Mouse (Mus musculus) layer of hippocampus, adult 2 months (tissue): ENCODE measurements around the gene Hist1h2af. TPM values are rescaled to one million over a fixed set of nuclear protein-coding genes. Genes with fewer than 3 reads are reported as not detected.
"Not testable (repeated sequence)": the region's sequence is repeated elsewhere in the genome, so short reads cannot be mapped to it uniquely, and the experiment has no call there.

ENCODE experiments used
- DNase-seq, 2 experiments: peaks; one replicate each; pipeline ENCODE4 v3.0.0; 2022; ENCODE audit warnings: low spot score in 2 of 2
- H3K27ac ChIP-seq: fragments of 200-600 bp; 2 replicates; pipeline ENCODE4 v1.8.1; 2022
- H3K4me3 ChIP-seq: fragments of 200-600 bp; 2 replicates; pipeline ENCODE4 v1.8.1; 2022; ENCODE audit warnings: mild to moderate bottlenecking
- CTCF ChIP-seq: fragments of 200-600 bp; conservative IDR thresholded peaks from 2 replicates; pipeline ENCODE4 v1.8.1; 2022; ENCODE audit warnings: antibody characterized with exemption, mild to moderate bottlenecking, moderate library complexity
- total RNA-seq, 2 experiments: library from RNA; stranded (reverse); gene quantifications; 2 replicates each; pipeline ENCODE4 v1.2.3; 2021

Hist1h2af gene
- total RNA-seq, 2 experiments from 2014 or later = 6.9 to 12.2 TPM

DNA sequence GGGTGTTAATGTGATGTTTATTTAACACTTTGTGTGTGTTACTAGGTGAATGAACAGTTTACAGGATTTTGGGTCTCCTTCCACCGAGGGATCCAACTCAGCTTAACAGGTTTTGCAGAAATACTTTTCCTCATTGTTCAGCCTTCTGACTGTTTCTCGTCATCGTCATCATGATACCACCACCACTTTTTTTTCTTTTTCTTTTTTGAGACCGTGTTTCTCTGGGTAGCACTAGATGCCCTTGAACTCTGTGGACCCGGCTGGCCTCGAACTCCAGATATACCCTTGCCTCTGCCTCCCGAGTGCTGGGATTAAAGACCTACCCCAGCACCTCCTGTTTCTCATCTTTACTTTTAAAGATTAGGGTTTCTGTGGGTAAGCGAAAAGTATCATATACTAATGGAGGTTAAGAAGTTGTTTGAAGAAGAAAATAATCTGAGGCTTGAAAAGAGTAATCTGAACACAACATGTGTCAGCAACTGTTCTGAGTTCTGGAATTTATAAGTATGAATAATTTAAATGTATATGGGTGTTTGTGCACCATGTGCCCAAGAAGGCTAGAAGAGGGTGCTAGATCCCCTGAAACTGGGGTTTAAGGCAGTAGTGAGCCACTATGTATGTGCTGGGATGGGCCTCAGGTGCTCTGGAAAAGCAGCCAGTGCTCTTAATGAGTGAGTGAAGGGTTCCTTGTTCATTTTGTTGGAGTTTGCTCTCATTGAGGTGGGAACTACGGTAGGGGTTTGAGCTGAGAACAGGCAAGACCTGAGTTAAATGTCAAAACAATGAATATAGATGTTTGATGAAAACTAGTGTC is 1.2 kb upstream of the Hist1h2af start:
- peak overlapping the region; percentile 97 for H3K27ac ChIP-seq
- peak overlapping the region; percentile 68 for H3K4me3 ChIP-seq
- DNase-seq = no peak
- TF ChIP-seq CTCF = no peak

DNA sequence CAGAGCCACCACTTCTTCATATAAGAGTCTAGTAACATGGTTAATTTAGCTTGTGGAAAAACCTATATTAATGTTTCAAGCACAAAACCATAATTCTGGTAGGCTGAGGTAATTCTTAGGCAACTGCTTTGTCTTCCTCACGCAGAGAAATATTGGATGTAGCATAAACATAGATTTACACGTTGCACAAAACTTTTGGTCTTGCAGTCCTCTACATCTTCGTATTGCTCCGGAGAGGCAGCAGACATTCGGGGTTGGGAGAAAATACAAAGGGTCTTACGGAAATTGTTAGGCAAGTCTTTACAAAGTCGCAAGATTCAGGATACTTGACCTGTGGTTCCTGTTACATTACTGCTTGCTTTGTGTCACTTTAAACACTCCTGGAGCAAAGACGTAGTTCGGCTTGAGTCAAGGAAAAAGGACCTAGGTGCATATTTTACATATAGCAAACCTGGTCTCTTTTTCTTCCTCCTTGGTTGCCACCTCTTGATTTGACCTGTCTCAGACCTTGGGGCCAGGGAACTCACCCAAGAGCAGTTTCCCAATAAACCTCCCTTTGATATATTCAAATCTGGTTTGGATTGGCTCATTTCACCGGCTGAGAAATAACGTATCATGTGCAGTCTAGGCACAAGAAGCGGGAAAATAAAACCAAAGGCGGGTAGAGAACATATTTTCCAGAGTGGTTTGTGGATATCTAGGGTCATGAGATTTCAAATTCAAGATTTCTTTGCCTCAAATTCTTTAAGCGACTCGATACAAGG is 844 bp downstream of the Hist1h2af start:
- H3K27ac ChIP-seq = peak overlapping the region; percentile 40; the same call in 1 of the 2 replicates
- TF ChIP-seq CTCF = no peak
- peak overlapping the region; percentile 62 for H3K4me3 ChIP-seq
- no peak for DNase-seq

DNA sequence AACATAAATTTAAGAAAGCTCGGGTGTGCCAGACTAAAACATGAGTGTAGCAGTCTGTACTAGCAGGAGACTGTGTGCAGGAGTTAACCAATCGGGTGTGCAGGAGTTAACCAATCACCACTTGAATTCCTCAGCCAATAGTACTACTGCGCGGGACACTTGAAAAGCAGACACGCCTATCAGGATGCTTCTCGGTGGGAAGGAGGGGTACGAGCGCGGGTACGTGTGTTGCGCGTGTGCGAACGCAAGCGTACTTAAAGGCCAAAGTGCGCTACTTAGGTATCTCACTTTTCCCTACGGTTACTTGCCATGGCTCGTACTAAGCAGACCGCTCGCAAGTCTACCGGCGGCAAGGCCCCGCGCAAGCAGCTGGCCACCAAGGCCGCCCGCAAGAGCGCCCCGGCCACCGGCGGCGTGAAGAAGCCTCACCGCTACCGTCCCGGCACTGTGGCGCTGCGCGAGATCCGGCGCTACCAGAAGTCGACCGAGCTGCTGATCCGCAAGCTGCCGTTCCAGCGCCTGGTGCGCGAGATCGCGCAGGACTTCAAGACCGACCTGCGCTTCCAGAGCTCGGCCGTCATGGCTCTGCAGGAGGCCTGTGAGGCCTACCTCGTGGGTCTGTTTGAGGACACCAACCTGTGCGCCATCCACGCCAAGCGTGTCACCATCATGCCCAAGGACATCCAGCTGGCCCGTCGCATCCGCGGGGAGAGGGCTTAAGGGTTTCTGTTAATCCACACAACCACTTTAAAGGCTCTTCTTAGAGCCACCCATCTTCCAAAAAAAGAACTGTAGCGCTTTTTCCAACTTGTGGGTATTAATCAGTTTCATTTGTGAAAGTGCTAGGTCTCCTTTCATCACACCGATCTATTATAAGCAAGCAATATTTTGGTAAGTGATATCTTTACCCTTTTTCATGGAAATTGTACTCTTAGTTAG is 1.7 kb downstream of the Hist1h2af start, which contains the start of gene Hist1h3g:
Gene Hist1h3g, plus strand, starts transcription at position 286 of the 939 bp plus-strand sequence.
- H3K27ac ChIP-seq = peak within 1 kb of the TSS; percentile 40; the same call in 1 of the 2 replicates
- DNase-seq = peak; percentile 86 to 93
- H3K4me3 ChIP-seq = peak within 1 kb of the TSS; percentile 62
- peak; percentile 36; the same call in 1 of the 2 replicates for TF ChIP-seq CTCF

DNA sequence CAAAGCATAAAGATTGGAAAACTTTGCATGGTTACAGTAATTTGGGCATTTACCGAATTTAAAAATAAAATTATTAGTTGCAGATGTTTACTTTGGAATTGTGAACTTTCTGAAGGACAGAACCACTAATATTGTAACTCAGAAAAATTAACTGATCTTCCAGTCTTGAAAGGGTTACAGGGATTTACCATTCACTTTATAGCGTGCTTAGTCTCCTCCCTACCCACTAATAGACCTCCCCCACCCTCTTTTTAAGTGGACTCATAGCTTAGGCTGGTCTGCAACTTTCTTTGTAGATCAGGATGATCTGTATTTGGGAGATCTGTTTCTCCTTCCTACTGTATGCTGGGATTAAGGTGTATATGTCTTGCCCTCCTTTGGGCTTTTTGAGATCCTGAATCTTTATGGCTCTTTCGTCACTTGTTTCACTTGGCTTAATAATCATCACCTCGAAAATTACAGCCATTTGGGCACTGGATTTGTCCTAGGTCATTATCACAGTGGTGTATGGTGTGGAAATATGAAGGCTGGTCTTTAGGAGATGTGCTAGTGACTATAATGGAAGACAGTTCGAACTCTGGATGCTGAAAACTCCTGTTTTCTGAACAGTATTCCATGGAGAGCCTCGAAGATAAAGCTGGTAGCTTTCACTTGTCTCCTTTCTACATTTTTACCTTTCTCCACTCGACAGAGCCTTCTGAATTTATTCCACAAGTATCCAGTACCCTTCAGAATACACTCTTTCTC is 2.5 kb downstream of the Hist1h2af start:
- Histone ChIP-seq H3K27ac (no peak overlapping the region), H3K4me3 (no peak overlapping the region; the same call in 1 of the 2 replicates)
- no peak for DNase-seq
- TF ChIP-seq CTCF = no peak

DNA sequence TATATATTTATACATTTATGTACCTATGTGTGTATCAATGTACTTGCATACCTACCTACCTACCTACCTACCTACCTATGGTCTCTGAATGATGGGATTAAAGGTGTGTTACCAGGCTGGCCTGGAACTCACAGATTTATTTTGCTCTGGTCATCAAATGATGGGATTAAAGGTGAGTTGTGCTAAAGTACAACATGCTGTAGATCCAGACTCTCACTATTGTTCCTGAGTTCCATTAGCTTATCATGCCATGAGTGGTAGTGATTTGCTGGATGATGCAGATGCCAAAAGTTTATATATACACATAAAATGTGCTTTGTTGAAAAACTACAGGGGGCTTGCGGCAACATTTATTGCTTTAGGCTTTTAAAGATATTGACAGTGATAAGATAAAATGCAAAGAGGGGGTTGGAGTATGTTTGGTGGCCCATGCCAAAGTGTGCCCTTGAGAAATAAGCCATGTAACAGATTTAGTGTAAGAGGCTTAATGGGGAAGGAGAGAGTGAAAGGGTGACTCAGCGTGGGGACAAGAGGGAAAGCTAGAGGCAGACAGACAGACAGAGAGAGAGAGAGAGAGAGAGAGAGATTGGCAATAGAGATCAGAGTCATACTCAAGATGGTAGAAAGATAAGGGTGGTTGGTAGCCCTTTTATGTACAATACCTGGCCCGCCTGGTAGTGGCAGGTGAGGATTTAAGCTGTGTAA is 3.5 kb downstream of the Hist1h2af start:
- no peak for DNase-seq
- H3K4me3 ChIP-seq = no peak overlapping the region
- no peak for TF ChIP-seq CTCF
- no peak overlapping the region for H3K27ac ChIP-seq

DNA sequence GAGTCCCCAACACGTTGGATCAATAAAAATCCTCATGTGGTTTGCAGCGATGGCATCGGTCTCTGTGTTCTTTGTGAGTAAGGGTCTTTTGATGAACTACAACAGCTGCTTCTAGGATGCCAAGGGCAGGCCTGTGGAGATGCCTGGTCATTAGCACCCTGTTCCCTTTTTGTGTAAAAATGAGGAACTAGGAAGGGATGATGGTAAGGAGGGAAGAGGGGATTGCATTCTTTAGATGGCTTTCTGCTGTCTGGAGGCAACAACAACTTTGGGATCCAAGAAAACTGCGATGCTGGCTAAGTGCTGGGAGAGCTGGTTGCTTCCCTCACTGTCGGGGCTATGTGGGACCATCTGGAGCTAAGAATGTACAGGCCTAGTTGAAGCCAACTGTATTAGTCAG is 4.5 kb downstream of the Hist1h2af start:
- Histone ChIP-seq H3K27ac (no peak overlapping the region), H3K4me3 (no peak overlapping the region)
- no peak for DNase-seq
- no peak for TF ChIP-seq CTCF

DNA sequence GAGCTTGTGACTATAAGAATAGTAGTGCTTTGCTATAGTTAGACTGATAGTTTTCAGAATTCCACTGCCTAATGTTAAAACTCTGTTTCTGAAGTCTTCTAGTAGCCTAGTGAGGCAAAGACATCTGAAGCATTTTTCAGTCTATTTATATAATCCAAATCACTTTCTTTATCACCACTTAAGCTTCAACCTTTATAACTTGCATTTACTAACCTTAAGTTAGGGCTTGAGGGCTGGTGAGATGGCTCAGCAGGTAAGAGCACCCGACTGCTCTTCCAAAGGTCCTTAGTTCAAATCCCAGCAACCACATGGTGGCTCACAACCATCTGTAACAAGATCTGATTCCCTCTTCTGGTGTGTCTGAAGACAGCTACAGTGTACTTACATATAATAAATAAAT is 6.1 kb downstream of the Hist1h2af start:
- DNase-seq, H3K4me3 ChIP-seq, H3K27ac ChIP-seq: not testable (repeated sequence)

DNA sequence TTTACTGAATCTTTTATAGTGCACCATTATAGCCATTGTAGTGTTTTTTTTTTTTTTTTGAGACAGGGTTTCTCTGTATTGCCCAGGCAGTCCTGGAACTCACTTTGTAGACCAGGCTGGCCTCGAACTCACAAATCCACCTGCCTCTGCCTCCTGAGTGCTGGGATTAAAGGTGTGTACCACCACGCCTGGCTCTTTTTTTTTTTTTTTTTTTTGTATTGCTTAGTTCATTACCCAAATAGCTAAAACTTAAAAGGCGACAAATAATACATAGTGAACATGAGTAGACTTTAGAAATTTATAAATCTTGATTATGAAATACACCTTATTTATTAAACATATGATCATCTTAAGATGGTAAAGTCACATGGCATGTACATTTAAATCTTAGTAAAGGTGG is 7.8 kb downstream of the Hist1h2af start:
- no peak for DNase-seq
- no peak for TF ChIP-seq CTCF
- Histone ChIP-seq H3K4me3 (no peak overlapping the region), H3K27ac (no peak overlapping the region)

DNA sequence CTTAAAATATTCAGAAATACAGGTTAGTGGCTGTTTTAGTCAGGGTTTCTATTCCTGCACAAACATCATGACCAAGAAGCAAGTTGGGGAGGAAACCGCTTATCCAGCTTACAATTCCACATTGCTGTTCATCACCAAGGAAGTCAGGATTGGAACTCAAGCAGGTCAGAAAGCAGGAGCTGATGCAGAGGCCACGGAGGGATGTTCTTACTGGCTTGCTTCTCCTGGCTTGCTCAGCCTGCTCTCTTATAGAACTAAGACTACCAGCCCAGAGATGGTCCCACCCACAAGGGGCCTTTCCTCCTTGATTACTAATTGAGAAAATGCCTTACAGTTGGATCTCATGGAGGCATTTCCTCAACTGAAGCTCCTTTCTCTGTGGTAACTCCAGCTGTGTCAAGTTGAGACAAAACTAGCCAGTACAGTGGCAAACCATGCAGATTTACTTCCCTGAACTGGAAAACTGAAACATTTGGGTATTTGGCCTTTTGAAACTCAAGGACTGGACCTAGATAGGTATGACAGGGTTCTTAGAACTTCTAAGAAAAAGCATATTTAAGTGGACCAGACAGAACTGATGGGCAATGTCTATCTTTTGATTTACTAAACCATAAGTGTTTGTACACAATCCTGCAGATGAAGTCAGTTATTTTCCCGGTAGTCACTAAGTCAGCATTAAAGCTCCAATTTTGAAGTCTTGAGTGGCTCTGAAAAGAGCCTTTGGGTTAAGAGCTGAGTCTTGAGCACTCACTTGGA is 8.7 kb downstream of the Hist1h2af start:
- not testable (repeated sequence) for H3K27ac ChIP-seq, DNase-seq
- peak overlapping the region; percentile 70 for H3K4me3 ChIP-seq

DNA sequence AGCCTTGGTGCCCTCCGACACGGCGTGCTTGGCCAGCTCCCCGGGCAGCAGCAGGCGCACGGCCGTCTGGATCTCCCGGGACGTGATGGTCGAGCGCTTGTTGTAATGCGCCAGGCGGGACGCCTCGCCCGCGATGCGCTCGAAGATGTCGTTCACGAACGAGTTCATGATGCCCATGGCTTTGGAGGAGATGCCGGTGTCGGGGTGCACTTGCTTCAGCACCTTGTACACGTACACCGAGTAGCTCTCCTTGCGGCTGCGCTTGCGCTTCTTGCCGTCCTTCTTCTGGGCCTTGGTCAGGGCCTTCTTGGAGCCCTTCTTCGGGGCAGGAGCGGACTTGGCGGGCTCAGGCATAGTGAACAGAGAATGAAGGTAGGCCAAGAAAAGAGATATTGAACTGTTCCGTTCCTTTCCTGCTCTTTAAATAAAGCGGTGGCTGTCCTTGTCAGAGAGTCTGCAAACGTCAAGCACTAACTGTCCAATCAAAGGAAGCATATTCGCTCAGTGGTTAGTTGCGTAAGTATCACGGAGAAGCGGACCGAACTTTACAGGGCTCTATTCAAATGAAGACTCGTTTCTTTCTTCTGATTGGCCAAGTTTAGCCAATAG is 9.4 kb downstream of the Hist1h2af start, which contains the start of gene Hist1h2bh:
Gene Hist1h2bh, minus strand, starts transcription at position 394 of the 609 bp plus-strand sequence.
- H3K4me3 ChIP-seq = peak within 1 kb of the TSS; percentile 70
- peak; percentile 54 to 93 for DNase-seq
- peak within 1 kb of the TSS; percentile 68; the same call in 1 of the 2 replicates for H3K27ac ChIP-seq
